In genomic region chr3:93488541-93488940, GRCm38 (mm10) we compare ENCODE assay signal across 29 mouse cellular contexts. TPM values are rescaled to one million over a fixed set of nuclear protein-coding genes. Genes with fewer than 3 reads are reported as not detected.
"Had no signal": no experiment of that assay in that cellular context is flagged by ENCODE, and none has a peak within 500 bp of the region (broad histone marks: within the 10 kb centered on the region; RNA-seq: fewer than 3 reads in every experiment).

No protein-coding gene starts in this region.

- H3K9ac ChIP-seq: heart, embryonic 12.5 days; hindbrain, embryonic 12.5 days; hindbrain, embryonic 14.5 days; intestine, embryonic 15.5 days; limb, embryonic 12.5 days; liver, embryonic 13.5 days; liver, embryonic 15.5 days; liver, postnatal 0 days had no signal

- DNase-seq: gastrocnemius, adult 2 months; gastrocnemius, postnatal 10 days; gastrocnemius, postnatal 25 days; heart, adult 18-20 months; heart, postnatal 10 days; heart, postnatal 4 days; liver; liver, embryonic 13.5 days; liver, postnatal 0 days had no signal

- H3K9me3 ChIP-seq: heart, embryonic 10.5 days; heart, embryonic 12.5 days; hindbrain, embryonic 10.5 days; hindbrain, embryonic 12.5 days; intestine, embryonic 15.5 days; limb, embryonic 10.5 days; limb, embryonic 12.5 days; liver, embryonic 13.5 days; liver, embryonic 15.5 days had no signal

- ATAC-seq: hindbrain, embryonic 16.5 days; inflammation-experienced regulatory T-cells, adult 6 months; intestine, embryonic 15.5 days; intestine, postnatal 0 days; liver, postnatal 0 days had no signal

- H3K4me2 ChIP-seq: heart, embryonic 12.5 days; hindbrain, embryonic 12.5 days; hindbrain, embryonic 14.5 days; intestine, embryonic 15.5 days; limb, embryonic 12.5 days; liver, embryonic 11.5 days; liver, embryonic 13.5 days; liver, embryonic 15.5 days had no signal

- H3K27ac ChIP-seq: gastrocnemius, adult 2 months; heart, embryonic 10.5 days; hindbrain, embryonic 10.5 days; hindbrain, embryonic 12.5 days; hindbrain, embryonic 14.5 days; intestine, embryonic 15.5 days; kidney, postnatal 0 days; layer of hippocampus, adult 2 months; left cerebral cortex, adult 2 months; limb, embryonic 10.5 days; limb, embryonic 12.5 days; liver, embryonic 13.5 days; liver, embryonic 15.5 days had no signal

- H3K4me1 ChIP-seq: heart, embryonic 10.5 days; heart, embryonic 12.5 days; hindbrain, embryonic 10.5 days; hindbrain, embryonic 12.5 days; intestine, embryonic 15.5 days; limb, embryonic 10.5 days; limb, embryonic 12.5 days; liver, embryonic 13.5 days; liver, embryonic 15.5 days had no signal

- H3K36me3 ChIP-seq: heart, embryonic 10.5 days; heart, embryonic 12.5 days; hindbrain, embryonic 10.5 days; hindbrain, embryonic 12.5 days; intestine, embryonic 15.5 days; limb, embryonic 10.5 days; limb, embryonic 12.5 days; liver, embryonic 13.5 days; liver, embryonic 15.5 days had no signal

- H3K4me3 ChIP-seq: gastrocnemius, adult 2 months; heart, embryonic 10.5 days; heart, embryonic 12.5 days; hindbrain, embryonic 10.5 days; hindbrain, embryonic 12.5 days; intestine, embryonic 15.5 days; layer of hippocampus, adult 2 months; left cerebral cortex, adult 2 months; limb, embryonic 10.5 days; limb, embryonic 12.5 days; liver, embryonic 13.5 days; liver, embryonic 15.5 days had no signal

- H3K27me3 ChIP-seq: heart, embryonic 12.5 days; hindbrain, embryonic 12.5 days; intestine, embryonic 15.5 days; limb, embryonic 12.5 days; liver, embryonic 13.5 days; liver, embryonic 15.5 days had no signal

RNA-seq across cellular contexts. Expression of gene Tchhl1, which starts 20.0 kb away (rescaled TPM):
- polyA plus RNA-seq: frontal cortex, adult 2 months; heart, embryonic 10.5 days; heart, embryonic 12.5 days; heart, embryonic 14.5 days; heart, embryonic 16.5 days; hindbrain, embryonic 10.5 days; hindbrain, embryonic 12.5 days; hindbrain, embryonic 14.5 days; hindbrain, embryonic 16.5 days; inflammation-experienced regulatory T-cells, adult 6 months; intestine, embryonic 15.5 days; limb, embryonic 10.5 days; limb, embryonic 12.5 days; limb, embryonic 14.5 days; liver, embryonic 11.5 days; liver, embryonic 13.5 days; liver, embryonic 15.5 days; liver, postnatal 0 days had no signal
